Mouse (Mus musculus) stomach, postnatal 0 days (tissue): Measurements from ENCODE around the gene Klk11.

ENCODE experiments used
- CTCF ChIP-seq: IDR thresholded peaks from 2 replicates; pipeline ENCODE4 v1.5.1; 2016; ENCODE audit warnings: antibody characterized with exemption, low read depth, mild to moderate bottlenecking, moderate library complexity
- EP300 ChIP-seq: optimal IDR thresholded peaks from 2 replicates; pipeline ENCODE3; 2016; ENCODE audit warnings: antibody characterized with exemption

DNA sequence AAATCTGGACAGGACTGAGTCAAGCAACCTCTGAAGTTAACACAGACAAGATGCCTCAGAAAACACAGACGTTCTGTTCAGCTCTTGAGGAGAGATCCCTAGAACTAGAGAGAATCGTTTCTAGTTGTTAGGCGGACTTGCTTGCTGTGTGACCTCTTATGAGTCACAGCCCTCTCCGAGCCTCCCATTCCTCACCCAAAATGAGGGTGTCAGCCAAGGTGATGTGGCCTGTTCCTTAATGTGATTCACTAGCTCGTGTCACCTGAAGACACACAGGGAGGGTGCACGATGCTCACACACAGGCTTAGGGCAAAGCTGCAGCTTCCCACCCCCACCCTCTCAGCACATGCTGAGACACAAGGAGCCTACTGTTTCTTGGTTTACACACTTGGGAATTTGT is 5.8 kb downstream of the Klk11 start:
- TF ChIP-seq CTCF, result no peak
- peak; percentile 9 for TF ChIP-seq EP300
